Mouse (Mus musculus) adrenal gland, postnatal 0 days (tissue): Measurements from ENCODE around the gene Kiz. TPM values are rescaled to one million over a fixed set of nuclear protein-coding genes. Genes with fewer than 3 reads are reported as not detected.

ENCODE experiments used
- polyA plus RNA-seq: library from polyadenylated mRNA; unstranded; fragments of >200 nt; fragmentation: Nextera tagmentation; extraction: Ambion mirVana; gene quantifications from 2 replicates; pipeline ENCODE4 v1.2.1, GENCODE M21; 2015

Kiz gene
- 47.1 and 55.9 TPM in 2 replicates for polyA plus RNA-seq

DNA sequence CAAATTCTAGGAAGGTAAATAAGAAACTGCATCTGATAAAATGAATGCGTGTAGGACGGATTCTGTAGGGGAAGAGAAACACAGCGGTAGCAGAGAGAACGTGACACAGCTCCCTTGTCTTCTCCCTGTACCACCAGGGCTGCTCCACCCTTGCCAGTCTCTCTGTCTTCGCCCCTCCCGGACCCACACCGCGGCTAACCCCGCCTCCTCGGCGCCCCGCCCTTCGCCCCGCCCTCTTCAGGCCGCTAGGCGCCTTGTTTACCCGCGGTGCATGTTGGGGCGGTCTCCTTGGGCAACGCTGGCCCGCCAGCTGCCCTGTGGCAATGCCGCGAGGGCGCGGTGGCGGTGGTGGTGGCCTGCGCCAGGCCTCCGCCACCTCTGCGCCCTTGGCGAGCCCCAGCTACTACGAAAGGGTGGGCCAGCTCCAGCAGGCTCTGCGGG, at the start of gene Kiz:
Gene Kiz, plus strand, starts transcription at position 266 of the 441 bp plus-strand sequence.

DNA sequence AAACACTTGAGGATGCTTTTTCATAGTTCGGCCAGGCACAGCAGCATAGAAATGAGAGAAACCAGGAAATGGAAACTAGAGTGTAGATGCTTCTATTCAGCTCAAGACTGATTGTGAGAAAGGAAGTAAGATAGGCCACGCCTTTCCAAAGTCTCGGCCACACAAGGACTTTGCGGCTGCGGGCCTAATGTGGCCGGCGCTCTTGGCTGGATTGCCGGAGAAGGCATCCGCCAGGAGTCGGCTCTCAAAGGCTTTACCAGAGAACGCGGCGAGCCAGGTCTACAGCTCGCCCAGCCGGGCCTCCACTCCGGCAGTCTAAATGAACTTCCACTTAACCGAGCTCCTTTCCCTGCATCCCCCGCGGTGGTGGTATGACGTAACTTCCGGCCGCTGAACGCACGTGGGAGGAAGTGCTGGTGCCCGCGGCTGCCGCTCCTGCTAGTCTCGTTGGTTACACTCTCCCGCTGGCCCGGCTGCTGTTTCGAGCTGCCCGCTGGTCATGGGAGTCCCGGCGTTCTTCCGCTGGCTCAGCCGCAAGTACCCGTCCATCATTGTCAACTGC, 157.0 kb downstream of the Kiz start, which contains the start of gene Xrn2:
Gene Xrn2, plus strand, starts transcription at position 374 of the 562 bp plus-strand sequence.

Other genes starting within 250 kb of the Kiz start
- 39.0 and 54.2 TPM in 2 replicates for gene Xrn2, start 157.1 kb downstream of the Kiz start, polyA plus RNA-seq
- gene Nkx2-4, start 229.6 kb downstream of the Kiz start, polyA plus RNA-seq: not detected in 2 replicates